Mouse (Mus musculus) heart, postnatal 25 days (tissue): Measurements from ENCODE around the gene Glud1. TPM values are rescaled to one million over a fixed set of nuclear protein-coding genes. Genes with fewer than 3 reads are reported as not detected.
"Not testable (repeated sequence)": the region's sequence is repeated elsewhere in the genome, so short reads cannot be mapped to it uniquely, and the experiment has no call there.

Experiments
- DNase-seq: peaks from one replicate; pipeline ENCODE4 v3.0.0; 2022; ENCODE audit warnings: low spot score
- intact Hi-C: fragments of 180-260 bp; cut with DNase I; formaldehyde crosslinking; loops from one replicate; pipeline ENCODE4 v1.15.1; 2025
- total RNA-seq, 2 experiments: library from RNA; stranded (reverse); gene quantifications; 2 replicates each; pipeline ENCODE4 v1.2.3; 2021

Glud1 gene
- total RNA-seq, 2 experiments from 2014 or later = 126 to 142 TPM

DNA sequence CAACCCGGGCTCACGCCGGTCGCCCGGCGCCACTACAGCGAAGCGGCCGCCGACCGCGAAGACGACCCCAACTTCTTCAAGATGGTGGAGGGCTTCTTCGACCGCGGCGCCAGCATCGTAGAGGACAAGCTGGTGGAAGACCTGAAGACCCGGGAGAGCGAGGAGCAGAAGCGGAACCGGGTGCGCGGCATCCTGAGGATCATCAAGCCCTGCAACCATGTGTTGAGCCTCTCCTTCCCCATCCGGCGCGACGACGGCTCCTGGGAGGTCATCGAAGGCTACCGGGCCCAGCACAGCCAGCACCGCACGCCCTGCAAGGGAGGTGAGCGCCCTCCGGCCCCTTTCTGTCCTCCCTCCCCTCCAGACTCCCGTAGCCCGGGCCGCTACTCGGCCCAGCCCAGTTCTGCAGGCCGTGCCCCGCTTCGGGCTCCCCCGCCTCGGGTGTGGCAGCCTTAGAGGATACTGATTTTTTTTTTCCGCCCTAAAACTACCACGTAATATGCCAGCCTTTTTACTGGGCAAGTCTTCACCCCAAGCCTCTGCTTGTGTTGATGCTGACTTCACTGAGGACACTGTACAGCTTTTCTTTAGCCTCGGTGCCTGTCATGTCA is 599 bp downstream of the Glud1 start:
- intact Hi-C loops = loop anchor here (5.0 to 10.0 kb wide), 3 partner anchors 39 to 194 kb away; partner anchors contain the start of gene Bmpr1a
- DNase-seq = peak; percentile 36

DNA sequence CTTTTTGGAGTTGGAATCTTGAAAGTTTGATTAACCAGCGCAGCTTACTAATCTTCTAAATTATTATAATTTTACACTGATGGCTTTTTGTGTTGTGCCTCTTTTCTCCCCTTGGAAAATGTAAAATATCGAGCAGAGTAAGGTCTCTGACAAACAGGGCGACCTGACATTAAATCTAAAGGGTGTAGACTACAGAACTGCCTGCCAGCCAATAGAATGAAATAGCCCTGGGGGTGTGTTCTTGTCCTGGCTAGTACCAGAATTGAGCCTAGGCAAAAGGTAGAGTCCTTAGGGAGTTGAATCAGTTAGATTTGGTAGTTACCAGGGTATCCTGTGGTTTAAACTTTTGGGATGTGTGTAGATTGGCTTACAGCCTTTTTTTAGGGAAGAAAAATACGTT is 1.2 kb downstream of the Glud1 start:
- intact Hi-C loops = loop anchor here (5.0 to 10.0 kb wide), 3 partner anchors 39 to 193 kb away; partner anchors contain the start of gene Bmpr1a
- no peak for DNase-seq

DNA sequence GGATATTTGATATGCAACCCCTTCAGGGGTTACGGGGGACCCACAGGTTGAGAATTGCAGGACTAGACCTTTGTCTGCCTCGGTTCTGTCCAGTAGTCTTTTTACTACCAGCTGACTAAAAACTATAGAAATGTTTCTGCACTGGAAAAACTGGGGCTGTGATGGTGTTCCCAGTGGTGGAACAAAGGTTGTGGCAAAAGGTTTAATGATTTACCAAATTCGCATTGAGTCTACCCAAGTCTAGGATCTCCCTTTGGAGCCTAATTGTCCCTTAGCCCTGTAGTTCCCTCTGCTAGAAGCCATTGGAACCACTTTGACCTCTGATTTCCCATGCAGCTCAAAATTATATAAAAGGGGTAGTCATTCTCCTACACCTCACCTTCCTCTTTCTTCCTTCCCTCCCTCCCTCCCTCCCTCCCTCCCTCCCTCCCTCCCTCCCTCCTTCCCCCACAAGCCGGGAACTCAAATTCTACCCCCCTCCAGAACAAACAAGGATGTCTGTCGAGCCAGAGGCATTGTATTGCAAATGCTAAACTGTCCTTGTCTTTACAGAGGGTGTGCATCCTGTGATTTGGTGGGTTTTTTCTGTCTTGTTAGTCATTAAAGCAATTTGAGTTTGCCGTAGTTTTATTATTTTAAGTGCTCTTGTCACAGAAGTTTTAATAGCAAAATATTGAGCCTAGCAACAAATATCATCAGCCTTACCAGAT is 2.0 kb downstream of the Glud1 start:
- DNase-seq = no peak

DNA sequence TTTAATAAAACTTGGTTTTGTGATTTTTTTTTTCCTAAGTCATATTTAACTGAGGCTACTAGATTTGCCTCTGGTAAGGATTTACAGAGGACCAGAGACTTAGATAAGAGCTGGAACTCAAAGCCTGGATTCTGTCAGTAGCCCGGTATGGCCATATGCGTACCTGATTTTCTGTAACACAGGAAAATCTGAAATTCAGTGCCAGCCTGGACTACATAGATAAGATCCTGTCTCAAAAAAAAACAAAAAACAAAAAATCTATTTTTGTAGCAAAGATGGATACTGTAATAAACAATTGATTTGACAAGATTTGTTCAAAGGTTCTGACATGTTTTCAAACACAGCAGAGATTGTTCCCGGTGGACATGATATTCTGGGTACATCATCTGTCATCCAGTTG is 3.1 kb downstream of the Glud1 start:
- intact Hi-C loops = loop anchor here (5.0 to 10.0 kb wide), 3 partner anchors 41 to 191 kb away; partner anchors contain the start of gene Bmpr1a
- DNase-seq = no peak

More for the DNA sequence above, 2.0 kb downstream of the Glud1 start:
- intact Hi-C loops = loop anchor here (5.0 to 10.0 kb wide), 3 partner anchors 40 to 192 kb away; partner anchors contain the start of gene Bmpr1a

DNA sequence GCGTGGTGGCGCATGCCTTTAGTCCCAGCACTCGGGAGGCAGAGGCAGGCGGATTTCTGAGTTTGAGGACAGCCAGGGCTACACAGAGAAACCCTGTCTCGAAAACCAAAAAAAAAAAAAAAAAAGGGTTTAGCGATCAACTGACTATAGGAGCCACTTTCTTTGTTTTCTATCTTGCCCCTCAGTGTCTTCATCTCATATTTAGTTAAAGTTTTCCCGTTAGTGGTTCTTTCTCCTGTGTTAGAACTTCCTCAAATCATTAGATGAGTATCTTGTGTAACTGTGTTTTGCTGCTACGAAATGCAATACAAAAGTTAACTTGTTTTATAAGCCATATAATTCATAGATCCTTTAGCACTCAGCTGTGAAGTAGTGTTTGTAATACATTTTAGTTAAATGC is 3.9 kb downstream of the Glud1 start:
- not testable (repeated sequence) for DNase-seq
- intact Hi-C loops = loop anchor here (5.0 to 10.0 kb wide), 3 partner anchors 42 to 190 kb away; partner anchors contain the start of gene Bmpr1a

DNA sequence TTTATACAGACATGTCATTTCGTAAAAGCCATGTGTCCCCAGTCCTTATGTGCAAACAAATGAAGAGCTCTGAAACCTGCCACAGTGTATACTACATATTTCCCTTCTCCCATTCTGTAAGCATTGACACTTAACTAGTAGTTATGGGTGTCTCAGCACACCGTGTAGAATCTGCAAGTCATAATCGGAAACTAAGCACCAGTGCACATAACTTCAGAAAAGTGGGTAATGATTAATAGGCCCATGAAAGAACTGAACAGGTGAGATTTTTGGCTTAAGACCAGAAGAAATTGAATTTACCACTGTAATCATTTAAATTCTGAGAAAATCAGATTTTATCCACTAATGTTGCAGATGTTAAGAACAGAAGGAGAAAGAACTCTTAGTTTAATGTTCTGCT is 4.3 kb downstream of the Glud1 start:
- intact Hi-C loops = loop anchor here (5.0 to 10.0 kb wide), 3 partner anchors 42 to 190 kb away; partner anchors contain the start of gene Bmpr1a
- no peak for DNase-seq

DNA sequence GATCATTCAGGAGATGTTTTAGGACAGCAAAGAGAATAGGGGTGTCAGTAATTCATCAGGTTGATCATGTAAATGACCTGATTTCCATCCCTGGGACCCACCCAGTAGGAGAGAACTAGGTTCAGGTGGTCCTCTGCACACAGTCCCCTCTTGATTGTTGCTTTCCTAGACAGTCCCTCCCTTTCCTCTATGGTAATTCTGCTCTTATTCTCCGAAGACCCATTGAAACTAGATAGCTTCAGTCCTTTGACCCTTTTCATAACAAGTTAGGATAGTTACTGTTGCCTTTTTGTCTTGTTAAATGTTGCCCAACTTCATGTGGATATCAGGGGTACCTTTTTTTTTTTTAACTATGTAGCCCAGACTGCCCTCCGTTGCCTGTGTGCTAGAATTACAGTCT is 5.8 kb downstream of the Glud1 start:
- intact Hi-C loops = loop anchor here (10.0 kb wide), 1 partner anchor 188 kb away; the partner anchor contains the start of gene Bmpr1a

DNA sequence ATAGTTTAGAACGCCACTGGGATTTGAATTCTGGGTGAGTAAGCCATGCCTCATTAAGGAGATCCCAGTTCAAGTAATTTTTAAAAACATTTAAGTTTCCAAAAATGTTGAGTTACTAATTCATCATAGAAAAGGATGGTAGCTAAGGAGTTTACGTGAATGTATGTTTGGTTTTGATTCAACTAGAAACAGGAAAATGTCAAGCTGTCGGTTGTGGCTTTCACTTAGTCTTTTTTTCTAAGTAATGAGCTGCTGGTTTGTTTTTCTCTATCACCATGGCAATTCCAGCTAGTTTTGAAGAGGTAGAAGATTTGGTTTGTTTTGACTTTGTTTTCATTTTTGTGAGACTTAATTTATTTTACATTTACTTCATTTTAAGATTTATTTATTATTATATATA is 6.9 kb downstream of the Glud1 start:
- intact Hi-C loops = loop anchor here (10.0 kb wide), 1 partner anchor 187 kb away; the partner anchor contains the start of gene Bmpr1a
- DNase-seq = no peak

More for the DNA sequence above, 5.8 kb downstream of the Glud1 start:
- DNase-seq = no peak

DNA sequence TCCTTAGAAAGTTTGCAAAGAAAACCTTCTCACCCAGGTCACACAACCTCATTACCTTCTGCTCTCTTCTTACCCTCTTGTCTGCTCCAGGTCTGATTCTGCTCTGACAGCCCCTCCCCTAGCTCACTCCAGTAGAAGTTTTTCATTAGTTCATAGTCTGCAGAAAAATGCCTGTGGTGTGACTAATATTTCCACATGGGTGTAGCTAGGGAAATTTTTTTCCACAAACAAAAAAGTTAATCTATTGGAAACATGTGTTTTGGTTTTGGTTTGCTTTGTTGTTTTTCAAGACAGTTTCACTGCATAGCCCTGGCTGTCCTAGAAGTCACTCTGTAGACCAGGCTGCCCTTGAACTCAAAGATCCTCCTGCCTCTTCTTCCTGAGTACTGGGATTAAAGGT is 7.6 kb downstream of the Glud1 start:
- no peak for DNase-seq
- intact Hi-C loops = loop anchor here (10.0 kb wide), 1 partner anchor 187 kb away; the partner anchor contains the start of gene Bmpr1a

DNA sequence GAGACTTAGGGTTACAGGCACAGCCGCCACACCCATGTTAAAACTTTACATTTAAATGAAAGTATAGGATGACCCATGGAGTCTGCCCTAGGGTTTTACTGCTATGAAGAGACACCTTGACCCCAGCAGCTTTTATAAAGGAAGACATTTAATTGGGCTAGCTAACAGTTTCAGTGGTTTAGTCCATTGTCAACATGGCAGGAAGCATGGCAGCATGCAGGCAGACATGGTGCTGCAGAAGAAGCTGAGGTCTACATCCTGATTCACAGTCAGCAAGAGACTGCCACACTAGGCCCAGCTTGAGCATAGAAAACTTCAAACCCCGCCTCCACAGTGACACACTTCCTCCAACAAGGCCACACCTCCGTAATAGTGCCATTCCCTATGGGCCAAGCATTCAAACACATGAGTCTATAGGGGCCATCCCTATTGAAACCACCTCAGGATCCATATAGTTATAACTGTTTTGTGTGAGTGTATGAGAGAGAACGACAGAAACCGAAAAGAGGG is 13.1 kb downstream of the Glud1 start:
- intact Hi-C loops = no loop called here
- no peak for DNase-seq

DNA sequence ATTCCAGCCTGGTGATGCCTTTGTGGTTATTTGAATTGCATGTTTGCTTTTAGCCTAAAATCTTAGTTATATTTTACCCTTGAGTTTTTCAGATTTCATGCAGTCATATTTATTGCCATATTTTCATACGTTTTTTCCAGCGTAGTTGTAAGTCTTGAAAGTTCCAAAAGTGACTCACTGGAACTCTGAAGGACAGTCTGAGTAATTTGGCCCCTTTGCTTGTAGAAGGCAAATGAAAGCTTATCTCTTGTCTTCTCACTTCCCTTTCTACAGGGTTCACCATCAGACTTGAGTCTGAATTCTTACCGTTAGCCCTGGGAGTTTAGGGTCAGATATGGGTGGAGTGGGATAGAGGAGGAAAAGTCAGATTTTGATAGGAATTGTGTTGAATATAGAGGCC is 16.1 kb downstream of the Glud1 start:
- no peak for DNase-seq
- intact Hi-C loops = no loop called here

DNA sequence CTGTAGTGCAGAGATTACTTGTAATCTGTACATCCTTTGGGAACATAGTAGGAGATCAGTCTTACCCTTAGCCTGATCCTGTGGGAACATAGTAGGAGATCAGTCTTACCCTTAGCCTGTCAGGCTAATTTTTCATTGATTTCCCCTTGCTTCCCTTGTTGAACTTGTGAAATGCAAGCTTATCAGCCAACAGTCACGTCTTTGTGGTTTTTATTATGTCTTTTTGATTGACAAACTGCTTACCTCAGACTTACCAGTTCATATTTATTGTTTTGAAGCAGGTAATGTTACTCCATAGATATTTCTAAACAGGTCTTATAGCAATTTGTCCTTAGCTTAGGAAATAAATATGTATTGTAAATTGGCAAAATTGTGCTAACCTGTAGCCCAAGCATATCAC is 17.1 kb downstream of the Glud1 start:
- intact Hi-C loops = no loop called here
- DNase-seq = no peak

DNA sequence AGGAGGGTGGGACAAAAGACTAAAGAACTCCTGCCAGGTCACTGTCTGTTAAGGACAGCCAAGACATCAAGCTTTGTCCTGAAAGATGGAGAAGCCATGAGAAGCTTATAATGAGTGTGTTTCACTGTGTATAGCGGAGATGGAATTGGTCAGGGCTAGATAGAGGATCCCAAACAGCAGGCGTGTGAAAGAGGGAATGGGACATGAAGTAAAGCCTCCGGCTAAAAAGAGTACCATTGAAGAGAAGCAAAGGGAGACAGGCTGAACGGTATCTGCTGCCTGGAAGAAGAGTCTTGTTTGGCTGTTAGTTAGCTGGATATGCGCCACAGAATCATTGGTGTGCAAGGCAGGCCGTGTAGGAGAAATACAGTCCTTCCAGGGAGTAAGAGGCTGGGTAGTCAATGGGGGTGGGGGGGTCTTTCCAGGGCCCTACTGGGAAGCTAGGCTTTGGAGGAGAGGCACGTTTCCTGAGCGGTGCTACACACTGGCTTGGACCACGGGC is 20.2 kb downstream of the Glud1 start:
- DNase-seq = no peak
- intact Hi-C loops = no loop called here

DNA sequence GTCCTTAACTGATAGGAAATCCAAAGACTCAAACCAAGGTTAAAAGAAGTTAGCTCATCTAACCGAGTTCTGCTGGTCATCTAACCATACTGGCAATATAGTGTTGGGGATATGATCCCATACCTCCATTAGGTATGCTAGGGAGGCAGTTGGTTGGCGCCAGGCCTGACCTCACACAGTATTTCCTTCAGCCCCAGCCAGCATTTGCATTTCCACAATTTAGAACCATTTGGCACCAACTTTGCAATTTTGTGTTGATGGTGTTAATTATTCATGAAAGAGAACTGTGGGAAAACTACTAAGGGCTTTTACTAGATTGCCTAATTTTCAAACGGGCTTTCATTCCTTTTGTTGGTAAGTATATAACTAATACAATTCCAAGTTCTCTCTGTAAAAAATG is 21.4 kb downstream of the Glud1 start:
- DNase-seq = no peak
- intact Hi-C loops = no loop called here

DNA sequence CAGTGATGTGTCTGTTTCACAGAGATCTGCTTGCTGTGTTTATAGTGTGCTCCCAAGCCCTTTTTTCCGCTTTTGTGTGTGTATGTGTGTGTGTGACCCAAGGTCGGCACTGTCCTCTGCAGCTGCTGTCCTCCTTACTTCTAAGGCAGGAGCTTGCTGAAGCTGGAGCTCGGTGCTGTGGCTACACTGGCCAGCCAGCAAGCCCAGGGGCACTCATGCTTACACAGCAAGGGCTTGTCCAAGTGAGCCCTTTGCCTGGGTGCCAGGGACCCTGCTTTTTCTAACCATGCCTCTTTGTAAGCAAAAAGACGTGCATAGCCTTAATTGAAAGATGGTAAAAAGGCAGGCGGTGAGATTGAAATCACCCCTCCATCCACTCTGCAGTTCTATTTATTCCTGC is 21.9 kb downstream of the Glud1 start:
- DNase-seq = no peak
- intact Hi-C loops = no loop called here

DNA sequence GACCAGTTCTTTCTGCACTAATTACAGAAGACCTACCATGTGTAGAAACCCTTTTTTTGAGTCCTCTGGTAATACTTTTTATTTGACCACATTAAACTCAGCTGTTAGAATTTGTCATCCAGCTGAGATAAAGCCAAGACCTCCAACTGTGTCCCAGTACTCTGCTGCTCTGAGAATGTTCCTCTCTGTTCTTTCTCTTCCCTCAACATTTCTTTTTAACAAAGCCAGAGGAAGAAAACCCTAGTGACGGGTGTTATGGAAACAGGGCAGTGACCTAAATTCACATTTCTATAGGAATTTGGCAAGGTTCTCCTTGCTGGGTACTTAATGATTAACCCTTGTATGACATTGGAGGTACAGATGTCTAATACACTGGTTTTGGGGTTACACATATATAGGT is 28.9 kb downstream of the Glud1 start:
- intact Hi-C loops = no loop called here

DNA sequence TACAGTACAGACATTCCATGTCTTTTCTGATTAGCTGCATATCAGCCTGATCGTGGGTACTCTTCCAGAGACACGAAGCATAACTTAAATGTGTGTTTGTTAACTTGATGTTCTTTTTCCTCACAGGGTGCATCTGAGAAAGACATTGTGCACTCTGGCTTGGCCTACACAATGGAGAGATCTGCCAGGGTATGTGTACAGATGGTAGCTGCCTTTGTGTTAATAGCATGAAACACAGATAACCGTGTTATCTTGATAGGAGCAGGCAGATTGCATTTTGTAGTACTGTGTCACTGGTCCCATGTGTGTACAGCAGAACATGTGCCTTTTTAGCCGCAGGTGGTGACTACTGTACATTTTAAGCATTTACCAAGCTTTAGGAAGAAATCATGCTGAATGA is 31.5 kb downstream of the Glud1 start:
- intact Hi-C loops = no loop called here
- no peak for DNase-seq

More for the DNA sequence above, 28.9 kb downstream of the Glud1 start:
- no peak for DNase-seq

DNA sequence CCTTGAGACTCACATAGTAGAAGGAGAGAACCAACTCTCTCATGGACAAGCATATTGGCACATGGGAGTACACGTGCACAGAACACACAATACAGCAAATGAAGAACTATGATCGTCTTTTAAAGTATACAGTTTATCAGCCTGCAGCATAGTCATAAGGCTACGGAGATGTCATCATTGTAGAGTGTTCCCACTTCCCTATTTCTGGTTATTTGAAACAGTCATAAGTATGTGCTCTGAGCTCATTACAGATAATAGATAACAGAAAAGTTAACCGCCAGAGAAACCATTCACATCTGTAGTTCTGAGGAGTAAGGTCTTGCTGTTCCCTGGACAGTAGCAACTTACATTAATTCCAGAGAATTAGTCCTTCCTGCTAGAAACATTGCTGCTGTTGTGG is 32.6 kb downstream of the Glud1 start:
- DNase-seq = no peak
- intact Hi-C loops = no loop called here

DNA sequence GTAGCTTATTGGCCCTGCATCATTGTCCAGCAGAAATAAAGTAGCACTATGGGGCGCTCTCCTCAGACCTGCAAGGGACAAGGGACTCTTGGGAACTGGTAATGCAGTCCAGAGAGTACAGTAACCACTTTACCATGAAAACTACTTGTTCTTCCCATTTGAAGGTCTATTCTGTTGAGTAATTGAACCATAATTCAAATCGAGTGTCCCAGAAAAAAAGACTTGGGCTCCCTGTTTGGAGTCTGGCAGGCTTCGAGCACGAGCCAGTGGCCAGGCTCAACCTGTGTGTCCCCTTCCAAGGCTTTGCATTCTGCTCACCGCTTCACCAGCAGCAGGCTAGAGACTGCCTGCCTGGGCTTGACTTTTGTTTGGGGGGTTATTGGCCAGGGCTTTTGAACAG is 33.8 kb downstream of the Glud1 start:
- DNase-seq = no peak
- intact Hi-C loops = no loop called here

DNA sequence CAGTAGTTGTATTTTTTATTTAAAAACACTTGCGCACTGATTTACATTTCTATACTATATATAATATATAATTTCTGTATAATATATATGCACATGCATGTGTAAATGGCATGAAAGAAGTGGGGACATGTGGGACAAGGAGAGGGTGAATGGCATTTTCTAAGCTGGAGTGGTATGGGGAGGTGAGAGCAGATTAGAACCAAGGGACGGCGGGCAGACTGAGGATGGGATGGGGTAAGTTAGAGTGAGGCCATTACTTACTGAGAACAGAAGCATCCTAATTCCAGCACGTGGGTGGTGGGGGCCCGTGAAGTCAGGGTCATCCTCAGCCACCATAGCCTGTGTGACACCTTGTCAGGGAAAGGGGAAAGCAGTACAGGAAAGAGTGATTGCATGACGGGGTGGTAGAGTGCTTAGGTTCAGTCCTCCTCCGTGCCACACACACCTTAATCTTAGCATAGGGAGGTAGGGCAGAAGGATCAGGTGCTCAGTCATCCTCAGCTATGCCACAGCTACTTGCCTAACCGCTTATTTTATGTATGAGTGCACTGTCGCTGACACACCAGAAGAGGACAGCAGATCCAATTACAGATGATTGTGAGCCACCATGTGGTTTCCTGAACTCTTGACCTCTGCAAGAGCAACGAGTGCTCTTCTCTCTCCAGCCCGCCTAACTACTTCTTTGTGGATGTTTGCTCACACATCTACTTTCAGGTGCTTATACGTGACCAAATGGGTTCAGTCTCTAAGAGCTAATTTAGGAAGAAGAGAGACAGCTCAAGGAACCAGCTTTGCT is 35.4 kb downstream of the Glud1 start:
- DNase-seq = no peak

More for the DNA sequence above, 35.4 kb downstream of the Glud1 start:
- intact Hi-C loops = no loop called here
